Mouse (Mus musculus) right cerebral cortex, adult 2 months (tissue): ENCODE data around the gene Lefty2.

Source experiments
- DNase-seq, 2 experiments: peaks; one replicate each; pipeline ENCODE4 v3.0.0; 2021 to 2022; ENCODE audit warnings: low spot score in 2 of 2

The Lefty2 gene

DNA sequence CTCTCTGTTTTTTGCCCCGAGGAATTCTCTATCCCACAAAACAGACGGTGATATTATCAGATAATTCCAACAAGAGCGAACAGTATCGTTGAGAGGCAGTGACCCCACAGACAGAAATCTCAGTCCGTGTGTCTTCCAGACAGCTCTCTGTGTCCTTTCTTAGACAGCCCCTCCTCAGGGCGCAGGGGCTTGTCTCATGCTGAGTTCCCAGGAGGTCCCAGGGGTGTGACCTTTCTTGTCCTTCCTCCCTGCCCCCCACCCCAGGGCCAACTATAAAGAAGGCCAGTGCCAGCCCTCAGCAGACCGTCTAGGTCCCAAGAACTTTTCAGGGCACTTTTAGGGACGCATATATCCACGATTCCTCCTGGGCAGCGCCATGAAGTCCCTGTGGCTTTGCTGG is at the start of gene Lefty2:
Lefty2 (plus strand) TSS at position 301 of the 400 bp plus-strand sequence.
- no peak for DNase-seq

DNA sequence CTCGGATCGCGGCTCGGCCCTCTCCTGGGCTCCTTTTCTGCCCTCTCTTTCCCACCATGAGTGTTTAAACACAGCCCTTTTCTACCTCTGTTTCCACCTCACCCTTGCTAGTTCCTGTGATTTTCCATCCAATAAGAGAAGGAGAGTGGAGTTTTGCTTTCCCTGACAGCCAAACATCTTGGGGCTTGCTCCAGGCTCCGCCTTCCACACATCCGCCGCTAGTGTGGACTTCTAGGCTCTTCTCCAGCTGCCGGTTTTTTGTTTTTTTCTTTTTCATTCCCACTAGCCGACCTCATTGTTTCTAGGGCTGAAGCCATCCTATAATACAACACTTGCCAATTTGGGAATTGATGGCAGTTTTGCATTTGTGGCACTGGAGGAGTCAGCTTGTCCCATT is 44.8 kb upstream of the Lefty2 start:
- peak; percentile 64 to 69 for DNase-seq

DNA sequence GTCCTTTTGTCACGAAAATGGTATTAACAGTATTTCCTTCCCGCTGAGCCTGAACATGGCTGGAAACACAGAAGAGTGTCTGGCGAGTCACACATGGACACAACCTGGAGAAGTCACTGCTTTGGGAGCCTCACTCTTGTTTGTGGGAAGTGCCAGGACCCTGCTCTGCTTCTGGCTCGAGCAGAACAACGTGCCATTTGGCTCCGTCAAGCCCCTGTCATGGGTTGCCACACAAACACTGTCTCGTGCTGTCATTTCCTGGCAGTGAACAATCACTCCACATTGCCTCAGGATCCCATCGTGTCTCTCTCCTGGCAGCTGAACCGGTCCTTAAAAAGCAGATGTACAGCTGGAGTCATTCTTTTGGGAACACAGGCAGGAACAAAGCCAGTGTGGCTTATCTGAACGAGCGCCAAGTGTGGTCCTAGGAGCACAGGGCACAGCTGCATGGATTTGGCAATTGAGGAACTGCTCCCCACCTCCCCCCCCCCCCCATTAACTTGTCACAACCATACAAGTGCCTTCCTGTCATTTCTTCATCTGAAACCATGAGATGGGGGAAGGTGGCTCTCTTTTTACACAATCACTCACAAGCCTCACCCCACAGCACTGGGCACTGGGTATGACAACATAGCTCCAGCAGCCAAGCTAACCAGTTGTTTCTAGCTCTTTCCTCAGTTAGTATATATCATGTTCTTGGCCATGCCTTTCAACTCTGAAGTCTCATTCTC is 44.2 kb upstream of the Lefty2 start:
- DNase-seq: peak in 1 of 2 experiments; percentile 49

GRCm38 (mm10) chr1:180849701-180850301 is 43.1 kb upstream of the Lefty2 start:
- peak in 1 of 2 experiments; percentile 55 for DNase-seq

DNA sequence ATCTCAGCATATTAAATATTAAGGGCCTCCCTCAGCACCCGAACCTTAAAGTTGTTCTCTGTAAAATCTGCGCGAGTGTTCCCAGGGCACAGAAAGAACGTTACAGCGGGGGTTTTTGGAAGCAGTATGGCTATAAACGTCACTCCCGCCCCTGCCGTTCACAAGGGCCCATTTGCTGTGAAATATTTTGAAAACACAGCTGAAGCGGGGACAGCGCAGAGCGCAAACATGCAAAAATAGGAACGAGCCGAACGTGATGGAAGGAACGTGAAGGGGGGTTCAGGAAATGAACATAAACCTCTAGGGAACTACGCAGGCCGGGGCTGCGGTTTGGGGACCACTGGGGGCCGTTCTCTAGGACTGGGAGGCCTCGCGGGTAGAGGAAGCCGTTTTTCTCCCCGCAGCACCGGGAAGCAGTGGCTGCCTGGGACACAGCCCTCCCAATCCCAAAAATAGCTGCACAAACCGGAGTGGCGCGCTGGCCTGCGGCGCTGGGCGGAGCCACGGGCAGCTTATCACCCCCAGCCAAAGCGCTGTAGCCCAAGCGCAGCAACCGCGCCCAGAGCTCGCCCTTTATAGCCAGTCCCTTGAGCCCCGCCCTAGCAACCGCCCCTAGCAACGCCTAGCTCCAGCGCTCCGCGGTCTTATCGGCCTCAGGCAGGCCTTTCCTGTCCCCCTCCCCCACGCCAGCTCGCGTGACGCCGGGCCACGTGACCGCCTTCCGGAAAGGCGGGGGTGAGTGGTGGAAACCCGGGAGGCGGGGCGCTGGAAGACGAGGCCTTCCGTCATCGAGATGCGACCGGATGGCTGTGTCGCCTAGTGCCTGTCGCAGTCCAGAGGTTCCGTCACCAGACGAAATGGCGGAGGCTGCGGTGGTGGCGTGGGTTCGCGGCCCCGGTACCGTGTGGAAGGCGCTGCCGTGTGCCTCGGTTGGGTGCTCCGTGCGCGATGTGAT is 42.3 kb upstream of the Lefty2 start, which contains the start of gene Sde2:
Sde2 (plus strand) TSS at position 812 of the 955 bp plus-strand sequence.
- DNase-seq: peak; percentile 100

- no peak for DNase-seq
Measured at GRCm38 (mm10) chr1:180858763-180859162, 34.1 kb upstream of the Lefty2 start.

GRCm38 (mm10) chr1:180860030-180860429 is 32.9 kb upstream of the Lefty2 start:
- DNase-seq: no peak

DNA sequence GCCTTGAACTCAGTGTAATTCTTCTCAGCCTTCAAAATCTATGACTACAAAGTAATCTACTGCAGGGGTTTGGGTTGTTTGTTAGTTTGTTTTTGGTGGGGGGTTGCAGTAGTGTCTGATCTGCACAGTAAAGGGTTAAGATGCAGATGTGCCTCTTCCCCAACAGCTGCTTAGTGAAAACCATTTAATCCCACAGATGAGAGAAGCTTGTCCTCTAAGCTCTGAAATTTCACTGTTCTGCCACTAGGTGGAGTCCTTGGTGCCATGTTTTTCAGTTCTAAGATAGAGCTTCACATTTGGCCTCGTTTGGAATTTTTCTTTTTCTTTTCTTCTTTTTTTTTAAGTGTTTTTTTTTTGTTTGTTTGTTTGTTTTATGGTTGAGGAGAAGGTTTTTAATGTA is 29.3 kb upstream of the Lefty2 start:
- peak; percentile 15 to 21 for DNase-seq

- no peak for DNase-seq
Measured at GRCm38 (mm10) chr1:180866001-180866400, 26.9 kb upstream of the Lefty2 start.

DNA sequence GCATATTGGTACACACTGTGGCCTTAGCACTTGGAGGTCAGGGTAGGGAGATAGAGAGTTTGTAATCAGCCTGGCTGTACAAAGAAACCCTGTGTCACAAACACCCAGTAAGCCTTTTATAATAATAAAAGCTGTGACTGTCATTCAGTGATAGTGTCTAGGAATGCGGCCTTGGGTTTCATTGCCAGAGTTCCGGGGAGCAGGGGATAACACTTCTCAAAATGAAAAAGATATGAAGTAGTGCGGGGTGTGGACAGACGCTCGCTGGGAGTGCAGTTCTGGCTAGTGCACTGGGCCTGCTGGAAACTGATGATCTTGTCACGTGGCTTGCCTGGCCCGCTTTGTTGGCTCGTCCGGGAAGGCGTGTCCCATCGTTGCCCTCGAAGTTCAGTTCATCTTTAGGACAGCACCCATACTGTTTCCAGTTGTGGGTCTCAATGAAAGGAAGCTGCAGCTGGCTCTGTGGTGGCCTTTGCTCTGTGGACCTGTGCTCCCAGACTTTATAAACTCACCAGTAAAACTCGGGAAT is 22.7 kb upstream of the Lefty2 start:
- no peak for DNase-seq

DNA sequence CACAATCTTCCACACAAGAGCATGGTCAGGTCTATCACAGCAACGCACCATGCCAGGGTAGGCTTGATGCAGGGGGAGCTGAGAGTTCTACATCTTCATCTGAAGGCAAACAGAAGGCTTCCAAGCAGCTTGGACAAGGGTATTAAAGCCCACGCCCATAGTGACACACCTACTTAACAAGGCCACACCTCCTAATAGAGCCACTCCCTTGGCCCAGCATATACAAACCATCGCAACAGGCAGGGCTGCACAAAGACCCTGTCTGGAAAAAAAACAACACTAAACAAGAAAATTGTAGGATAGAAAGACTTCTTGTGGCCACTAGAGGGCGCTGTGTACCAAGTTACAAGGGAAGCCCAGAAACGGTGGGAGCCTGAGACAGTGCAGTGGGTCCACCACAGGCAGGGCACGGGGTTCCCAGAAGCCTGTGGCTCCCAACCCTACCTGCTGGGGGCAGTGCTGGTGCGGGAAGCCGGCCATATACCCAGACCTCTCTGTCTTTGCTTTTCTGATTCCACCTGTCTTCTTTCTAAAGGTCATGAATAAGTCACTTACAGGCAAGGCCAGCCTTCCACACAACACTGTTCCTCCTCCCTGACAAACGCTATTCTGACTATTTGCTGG is 18.9 kb upstream of the Lefty2 start:
- peak; percentile 17 to 25 for DNase-seq

DNA sequence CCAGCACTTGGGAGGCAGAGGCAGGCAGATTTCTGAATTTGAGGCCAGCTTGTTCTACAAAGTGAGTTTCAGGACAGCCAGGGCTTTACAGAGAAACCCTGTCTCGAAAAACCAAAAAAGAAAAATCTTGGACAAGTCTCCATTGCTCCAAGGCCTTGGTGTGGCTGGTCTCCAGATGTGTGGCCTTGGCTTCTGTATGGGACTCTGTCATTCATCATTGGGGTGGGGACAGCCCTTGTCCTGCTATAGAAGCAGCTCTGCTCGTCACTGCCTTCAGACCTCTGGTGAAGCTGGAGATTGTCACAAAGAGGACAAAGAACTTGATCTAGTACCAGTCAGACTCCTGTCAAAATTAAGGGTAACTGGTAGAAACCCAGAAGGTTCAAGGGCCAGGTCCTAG is 18.3 kb upstream of the Lefty2 start:
- no peak for DNase-seq

DNA sequence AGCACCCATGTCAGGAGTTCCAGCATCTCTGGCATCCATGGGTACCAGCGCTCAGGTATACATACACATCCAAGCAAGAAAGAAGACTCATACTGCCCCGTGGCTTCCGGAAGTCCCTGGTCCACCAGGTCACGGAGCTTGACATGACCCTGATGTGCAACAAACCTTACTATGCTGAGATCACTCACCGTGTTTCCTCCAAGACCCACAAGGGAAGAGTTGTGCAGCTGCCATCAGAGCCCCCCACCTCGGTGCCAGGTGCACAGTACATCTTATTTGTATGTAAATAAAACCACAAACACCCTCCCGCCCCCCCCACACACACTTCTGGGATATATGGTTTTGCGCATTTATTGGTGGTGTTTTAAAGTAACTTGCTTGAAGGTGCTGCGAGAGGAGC is 17.8 kb upstream of the Lefty2 start:
- no peak for DNase-seq

GRCm38 (mm10) chr1:180877466-180877865 is 15.4 kb upstream of the Lefty2 start:
- DNase-seq: no peak

GRCm38 (mm10) chr1:180881768-180882167 is 11.1 kb upstream of the Lefty2 start:
- no peak for DNase-seq

DNA sequence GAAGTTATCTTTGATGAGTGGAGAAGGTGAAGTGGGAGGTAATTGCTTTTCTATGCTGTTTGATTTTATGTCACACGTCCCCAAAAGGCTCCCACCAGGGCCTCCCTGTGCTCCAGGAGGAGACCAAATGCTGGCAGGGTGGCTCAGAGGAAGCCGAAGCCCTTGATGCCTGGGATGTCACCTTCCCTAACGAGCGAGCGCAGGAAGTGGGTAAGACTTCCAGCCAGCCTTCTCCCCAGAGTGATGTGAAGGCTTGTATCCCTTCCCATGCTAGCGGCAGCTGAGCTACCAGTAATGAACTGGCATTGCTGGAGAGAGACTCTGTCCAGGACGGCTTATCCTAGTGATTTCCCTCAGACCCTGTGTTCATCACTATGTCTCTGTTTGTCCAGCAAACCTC is 9.2 kb upstream of the Lefty2 start:
- no peak for DNase-seq

DNA sequence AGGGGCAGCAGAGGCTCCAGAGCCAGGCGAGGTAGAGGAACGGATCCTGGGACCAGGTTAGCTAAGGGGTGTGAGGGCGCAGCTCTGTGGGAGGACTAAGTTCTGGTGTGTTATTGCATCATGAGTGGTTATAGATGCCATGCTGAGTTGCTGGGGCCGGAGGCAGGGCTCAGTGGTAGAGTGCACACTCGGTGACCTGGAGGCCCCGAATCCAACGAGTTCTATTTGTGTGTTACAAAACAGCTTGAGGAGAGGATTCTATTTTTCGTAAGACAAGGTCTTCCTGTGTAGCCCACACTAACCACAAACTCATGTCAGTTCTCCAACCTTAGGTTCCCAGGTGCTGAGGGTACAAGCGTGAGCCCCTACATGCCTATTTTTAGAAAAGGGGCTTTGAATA is 8.4 kb upstream of the Lefty2 start:
- no peak for DNase-seq

GRCm38 (mm10) chr1:180888556-180889042 is 4.3 kb upstream of the Lefty2 start:
- no peak for DNase-seq

DNA sequence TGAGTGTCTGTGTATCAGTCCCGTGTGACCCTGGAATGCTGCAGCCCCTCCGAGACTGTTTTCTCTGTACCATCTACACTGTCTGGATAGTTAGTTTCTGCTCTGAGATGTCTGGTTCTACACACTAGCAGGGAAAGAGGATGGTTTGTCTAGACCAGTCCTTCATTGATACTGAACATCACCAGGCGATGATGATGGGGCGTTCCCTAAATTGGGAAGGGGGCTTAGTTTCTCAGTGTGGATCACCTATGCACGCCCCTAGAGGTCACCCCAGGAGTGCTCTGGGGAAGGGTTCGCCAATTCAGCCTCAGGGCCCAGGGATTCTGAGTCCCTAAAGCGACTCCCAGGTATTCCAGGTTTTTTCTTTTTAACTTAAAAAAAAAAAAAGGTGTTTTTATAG is 3.7 kb upstream of the Lefty2 start:
- no peak for DNase-seq

GRCm38 (mm10) chr1:180889841-180890240 is 3.1 kb upstream of the Lefty2 start:
- DNase-seq: no peak
